Mouse (Mus musculus) liver, postnatal 0 days (tissue): Measurements from ENCODE around the gene Itga1.

ENCODE experiments used
- CTCF ChIP-seq: sonication (generic); IDR thresholded peaks from 2 replicates; pipeline ENCODE4 v1.5.1; 2016; ENCODE audit warnings: antibody characterized with exemption, low read depth
- EP300 ChIP-seq: IDR thresholded peaks from 2 replicates; pipeline ENCODE4 v1.6.1; 2016; ENCODE audit warnings: antibody characterized with exemption, low read depth, mild to moderate bottlenecking

GRCm38 (mm10) chr13:114984658-114985057, 117.1 kb downstream of the Itga1 start:
- TF ChIP-seq CTCF (no peak), EP300 (no peak)
